11 mouse cellular contexts compared by ENCODE assay signal in the genomic region with DNA sequence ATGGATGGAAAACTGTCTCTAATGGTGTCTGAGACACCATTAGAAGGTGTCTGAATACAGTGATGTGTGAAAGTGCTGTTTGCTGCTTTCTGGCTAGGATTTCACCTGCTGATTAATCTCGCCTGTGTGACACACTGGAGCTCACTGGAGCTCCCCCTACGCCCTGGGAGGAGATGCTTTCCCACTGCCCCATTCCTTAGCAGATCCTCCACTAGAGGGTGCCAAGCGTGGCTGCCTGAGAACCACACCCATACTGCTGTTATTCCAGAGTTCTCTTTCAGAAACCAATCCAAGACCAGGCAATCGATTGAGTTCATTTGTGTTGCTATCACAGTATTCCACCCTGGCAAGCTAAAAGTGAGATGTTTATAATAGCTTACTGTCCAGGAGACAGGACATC.
DNase-seq lines count a peak whose midpoint lies in the region; ATAC-seq and TF ChIP-seq lines count a peak whose summit lies in the region.
"Had no signal": no experiment of that assay in that cellular context is flagged by ENCODE, and none has a peak within 500 bp of the region (broad histone marks: within the 10 kb centered on the region; RNA-seq: fewer than 3 reads in every experiment).

No protein-coding gene starts in this region.

- no peak for TF ChIP-seq POLR2A in olfactory bulb, adult 2 months (IDR thresholded peaks at IDR 0.05; ENCODE audit: insufficient read depth, low read depth, low read length)

- H3K9ac ChIP-seq in hindbrain, embryonic 16.5 days (ENCODE audit: low read depth, low read length) = no peak overlapping the region
- H3K9ac ChIP-seq in midbrain, embryonic 14.5 days (replicated peaks; ENCODE audit: low read length) = no peak overlapping the region
- no peak overlapping the region for H3K9ac ChIP-seq in midbrain, embryonic 15.5 days
- H3K9ac ChIP-seq: heart, embryonic 13.5 days had no signal

- no peaks in the 10 kb centered on the region for H3K36me3 ChIP-seq in hindbrain, embryonic 10.5 days
- no peaks in the 10 kb centered on the region for H3K36me3 ChIP-seq in hindbrain, embryonic 16.5 days (ENCODE audit: control insufficient read depth, insufficient read depth, low read length)
- no peaks in the 10 kb centered on the region for H3K36me3 ChIP-seq in midbrain, embryonic 14.5 days (ENCODE audit: control insufficient read depth, insufficient read depth, low read length)
- H3K36me3 ChIP-seq in midbrain, embryonic 15.5 days (replicated peaks) = no peaks in the 10 kb centered on the region
- H3K36me3 ChIP-seq: heart, embryonic 13.5 days had no signal

- no peaks in the 10 kb centered on the region for H3K27me3 ChIP-seq in hindbrain, embryonic 10.5 days (ENCODE audit: insufficient read depth, poor library complexity, severe bottlenecking)
- H3K27me3 ChIP-seq in hindbrain, embryonic 16.5 days (replicated peaks; ENCODE audit: control insufficient read depth, insufficient read depth, low read length) = no peaks in the 10 kb centered on the region
- no peaks in the 10 kb centered on the region for H3K27me3 ChIP-seq in midbrain, embryonic 14.5 days (ENCODE audit: control insufficient read depth, insufficient read depth, low read length)
- no peaks in the 10 kb centered on the region for H3K27me3 ChIP-seq in midbrain, embryonic 15.5 days (replicated peaks)
- H3K27me3 ChIP-seq: heart, embryonic 13.5 days; Patski had no signal

- TF ChIP-seq CTCF in olfactory bulb, adult 2 months (IDR thresholded peaks at IDR 0.05; ENCODE audit: insufficient read depth, low read depth, low read length) = peak; percentile 10; the same call in 1 of the 2 replicates

- H3K4me1 ChIP-seq in hindbrain, embryonic 10.5 days (replicated peaks) = no peaks in the 10 kb centered on the region
- H3K4me1 ChIP-seq in hindbrain, embryonic 16.5 days (ENCODE audit: control insufficient read depth, insufficient read depth, low read depth, low read length) = no peaks in the 10 kb centered on the region
- no peaks in the 10 kb centered on the region for H3K4me1 ChIP-seq in midbrain, embryonic 14.5 days (ENCODE audit: control insufficient read depth, insufficient read depth, low read length)
- no peaks in the 10 kb centered on the region for H3K4me1 ChIP-seq in midbrain, embryonic 15.5 days
- H3K4me1 ChIP-seq in olfactory bulb, adult 2 months (ENCODE audit: control insufficient read depth, insufficient read depth, low read length) = no peaks in the 10 kb centered on the region
- H3K4me1 ChIP-seq: heart, embryonic 13.5 days had no signal

- H3K9me3 ChIP-seq in hindbrain, embryonic 10.5 days = no peaks in the 10 kb centered on the region
- H3K9me3 ChIP-seq in hindbrain, embryonic 16.5 days (ENCODE audit: control insufficient read depth, low read length) = no peaks in the 10 kb centered on the region
- H3K9me3 ChIP-seq in midbrain, embryonic 14.5 days (ENCODE audit: control insufficient read depth, low read length) = no peaks in the 10 kb centered on the region
- no peaks in the 10 kb centered on the region for H3K9me3 ChIP-seq in midbrain, embryonic 15.5 days
- H3K9me3 ChIP-seq: heart, embryonic 13.5 days had no signal

- peak; percentile 12 for DNase-seq in hindbrain, embryonic 10.5 days (ENCODE audit: low spot score)
- peak; percentile 20 for DNase-seq in midbrain, embryonic 14.5 days
- DNase-seq in adipocyte (ENCODE audit: low spot score) = peak; percentile 2
- DNase-seq in urinary bladder, postnatal 36 days (ENCODE audit: low spot score in 2 of 2) = no peak
- DNase-seq: layer of hippocampus, adult 9-11 months; right cerebral cortex, postnatal 4 days had no signal

- no peak overlapping the region for H3K4me3 ChIP-seq in hindbrain, embryonic 10.5 days
- H3K4me3 ChIP-seq in hindbrain, embryonic 16.5 days (ENCODE audit: low read length) = no peak overlapping the region
- no peak overlapping the region for H3K4me3 ChIP-seq in midbrain, embryonic 14.5 days (replicated peaks; ENCODE audit: low read depth, low read length)
- H3K4me3 ChIP-seq in midbrain, embryonic 15.5 days = no peak overlapping the region
- H3K4me3 ChIP-seq in olfactory bulb, adult 2 months (ENCODE audit: insufficient read depth, low read depth, low read length) = no peak overlapping the region
- H3K4me3 ChIP-seq: heart, embryonic 13.5 days had no signal

- H3K4me2 ChIP-seq in hindbrain, embryonic 16.5 days (ENCODE audit: low read length) = no peak overlapping the region
- H3K4me2 ChIP-seq in midbrain, embryonic 14.5 days (ENCODE audit: low read length) = no peak overlapping the region
- H3K4me2 ChIP-seq in midbrain, embryonic 15.5 days = no peak overlapping the region
- H3K4me2 ChIP-seq: heart, embryonic 13.5 days had no signal

- ATAC-seq in hindbrain, embryonic 16.5 days = no peak
- ATAC-seq in midbrain, embryonic 14.5 days (ENCODE audit: low FRiP score, low TSS enrichment) = no peak
- ATAC-seq in midbrain, embryonic 15.5 days (replicated peaks) = no peak
- ATAC-seq: Patski had no signal

- H3K27ac ChIP-seq in hindbrain, embryonic 10.5 days = no peak overlapping the region
- H3K27ac ChIP-seq in hindbrain, embryonic 16.5 days (ENCODE audit: low read depth, low read length) = no peak overlapping the region
- no peak overlapping the region for H3K27ac ChIP-seq in midbrain, embryonic 14.5 days (replicated peaks; ENCODE audit: low read depth, low read length)
- no peak overlapping the region for H3K27ac ChIP-seq in midbrain, embryonic 15.5 days
- H3K27ac ChIP-seq in olfactory bulb, adult 2 months (ENCODE audit: insufficient read depth, low read depth, low read length) = no peak overlapping the region
- H3K27ac ChIP-seq: heart, embryonic 13.5 days had no signal

- 46% methylated on average over 4 of the region's 4 CpGs for WGBS in hindbrain, embryonic 10.5 days
- 52% methylated on average over 4 of the region's 4 CpGs for WGBS in hindbrain, embryonic 16.5 days
- WGBS in midbrain, embryonic 14.5 days = 49% methylated on average over 4 of the region's 4 CpGs
- 45% methylated on average over 4 of the region's 4 CpGs for WGBS in midbrain, embryonic 15.5 days
- 51% methylated on average over 4 of the region's 4 CpGs for WGBS in olfactory bulb, adult 2 months

Comparison
In these comparisons a context has a peak if more than half of its experiments do, and no peak if none do; other contexts are left out.
1. DNase-seq: peak in hindbrain, embryonic 10.5 days (single experiment), midbrain, embryonic 14.5 days (single experiment) and adipocyte (single experiment); none in urinary bladder, postnatal 36 days (0 of 2).